In genomic region chr8:88361044-88361707, GRCm38 (mm10) we compare ENCODE assay signal across 7 mouse cellular contexts. TPM values are rescaled to one million over a fixed set of nuclear protein-coding genes. Genes with fewer than 3 reads are reported as not detected.
DNase-seq lines count a peak whose midpoint lies in the region; ATAC-seq and TF ChIP-seq lines count a peak whose summit lies in the region.

No protein-coding gene starts in this region.

- TF ChIP-seq POLR2A in kidney, adult 2 months (IDR thresholded peaks at IDR 0.05; ENCODE audit: low read depth, low read length), result no peak

- peaks cover 9% of the 10 kb centered on the region for H3K9me3 ChIP-seq in forebrain, embryonic 10.5 days
- no peaks in the 10 kb centered on the region for H3K9me3 ChIP-seq in lung, embryonic 16.5 days (ENCODE audit: control insufficient read depth, low read length)

- 2% methylated on average over 31 of the region's 31 CpGs for WGBS in forebrain, embryonic 10.5 days
- 1% methylated on average over 31 of the region's 31 CpGs for WGBS in kidney, adult 2 months
- WGBS in lung, embryonic 16.5 days, result 1% methylated on average over 31 of the region's 31 CpGs

- peak overlapping the region; percentile 89 for H3K4me3 ChIP-seq in forebrain, embryonic 10.5 days
- H3K4me3 ChIP-seq in kidney, adult 2 months (ENCODE audit: insufficient read depth, low read depth, low read length), result peak overlapping the region; percentile 77
- H3K4me3 ChIP-seq in lung, embryonic 16.5 days (ENCODE audit: low read length), result peak overlapping the region; percentile 99

- ATAC-seq in lung, embryonic 16.5 days (ENCODE audit: low read depth), result no peak

- peak overlapping the region; percentile 90 for H3K4me2 ChIP-seq in lung, embryonic 16.5 days (ENCODE audit: low read depth, low read length)

- H3K4me1 ChIP-seq in forebrain, embryonic 10.5 days, result peaks cover 23% of the 10 kb centered on the region
- H3K4me1 ChIP-seq in kidney, adult 2 months (ENCODE audit: control insufficient read depth, insufficient read depth, low read length), result peaks cover 5% of the 10 kb centered on the region; the same call in 1 of the 2 replicates
- peaks cover 26% of the 10 kb centered on the region for H3K4me1 ChIP-seq in lung, embryonic 16.5 days (replicated peaks; ENCODE audit: control insufficient read depth, insufficient read depth, low read length)

- no peak for TF ChIP-seq CTCF in kidney, adult 2 months (conservative IDR thresholded peaks at IDR 0.05; ENCODE audit: insufficient read depth, insufficient read length, low read depth, low read length)

- DNase-seq in ovary, postnatal 36 days (ENCODE audit: low spot score), result peak; percentile 31
- DNase-seq in ovary, adult 18-20 months (ENCODE audit: low spot score), result no peak
- peak; percentile 12 for DNase-seq in adrenal gland, postnatal 25 days
- DNase-seq in forebrain, embryonic 10.5 days (ENCODE audit: extremely low spot score, low spot score), result peak; percentile 31
- DNase-seq in kidney, adult 2 months, result peak; percentile 42
- DNase-seq in spleen, postnatal 4 days (ENCODE audit: low spot score in 2 of 2), result peak; percentile 31 to 71

- peak overlapping the region; percentile 100 for H3K9ac ChIP-seq in lung, embryonic 16.5 days (ENCODE audit: low read length)

- peaks cover 15% of the 10 kb centered on the region; the same call in 1 of the 2 replicates for H3K27me3 ChIP-seq in forebrain, embryonic 10.5 days (ENCODE audit: poor library complexity, severe bottlenecking)
- H3K27me3 ChIP-seq in kidney, adult 2 months (replicated peaks; ENCODE audit: control insufficient read depth, insufficient read depth, low read length), result no peaks in the 10 kb centered on the region
- no peaks in the 10 kb centered on the region for H3K27me3 ChIP-seq in lung, embryonic 16.5 days (ENCODE audit: control insufficient read depth, insufficient read depth, low read depth, low read length)

- peaks cover 40% of the 10 kb centered on the region for H3K36me3 ChIP-seq in forebrain, embryonic 10.5 days (replicated peaks)
- H3K36me3 ChIP-seq in kidney, adult 2 months (ENCODE audit: control insufficient read depth, insufficient read depth, low read length), result peaks cover 8% of the 10 kb centered on the region
- H3K36me3 ChIP-seq in lung, embryonic 16.5 days (ENCODE audit: control insufficient read depth, insufficient read depth, low read length), result peaks cover 23% of the 10 kb centered on the region

- H3K27ac ChIP-seq in forebrain, embryonic 10.5 days, result peak overlapping the region; percentile 98
- H3K27ac ChIP-seq in kidney, adult 2 months (ENCODE audit: insufficient read depth, low read depth, low read length), result peak overlapping the region; percentile 98
- peak overlapping the region; percentile 87 for H3K27ac ChIP-seq in lung, embryonic 16.5 days (ENCODE audit: low read length)

RNA-seq across cellular contexts. Expression of gene Brd7, which starts 0.8 kb away (rescaled TPM):
- total RNA-seq in adrenal gland, postnatal 25 days (2021), result 90.1 and 90.3 TPM in 2 replicates
- 78.7 and 87.8 TPM in 2 replicates for polyA plus RNA-seq in forebrain, embryonic 10.5 days (2016; fragmentation: Nextera tagmentation; extraction: Ambion mirVana)
- 23.9 and 25.6 TPM in 2 replicates for polyA plus RNA-seq in kidney, adult 2 months (2012; rRNA removed)
- polyA plus RNA-seq in lung, embryonic 16.5 days (2015; fragmentation: Nextera tagmentation; extraction: Ambion mirVana), result 56.0 and 70.7 TPM in 2 replicates
